Mouse (Mus musculus) stomach, postnatal 0 days (tissue): ENCODE data around the gene Tpcn1.

Source experiments
- CTCF ChIP-seq: IDR thresholded peaks from 2 replicates; pipeline ENCODE4 v1.5.1; 2016; ENCODE audit warnings: antibody characterized with exemption, low read depth, mild to moderate bottlenecking, moderate library complexity
- EP300 ChIP-seq: optimal IDR thresholded peaks from 2 replicates; pipeline ENCODE3; 2016; ENCODE audit warnings: antibody characterized with exemption

DNA sequence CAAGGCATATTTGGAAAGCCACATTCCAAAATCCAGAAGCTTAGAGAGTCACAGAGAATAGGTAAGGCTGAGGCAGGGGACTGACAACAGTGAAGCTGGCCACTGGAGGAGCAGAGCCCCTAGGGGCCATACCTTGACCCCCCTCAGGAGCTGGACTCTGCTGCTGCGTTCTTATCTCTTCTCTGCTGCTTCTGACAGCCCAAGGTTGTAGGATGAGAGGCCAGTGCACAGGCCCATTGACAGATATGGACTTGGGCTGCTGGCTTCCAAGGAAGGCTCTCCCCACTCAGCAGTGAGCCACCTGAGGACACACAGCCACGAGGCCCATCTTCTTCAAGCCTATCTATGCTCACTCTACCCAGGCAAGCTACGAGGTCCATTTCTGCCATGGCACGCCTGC, 19.5 kb downstream of the Tpcn1 start:
- TF ChIP-seq CTCF (no peak), EP300 (no peak)
